Mouse (Mus musculus) heart, embryonic 14.5 days (tissue): Measurements from ENCODE around the gene Pid1. TPM values are rescaled to one million over a fixed set of nuclear protein-coding genes. Genes with fewer than 3 reads are reported as not detected.

ENCODE experiments used
- ATAC-seq: fragments of 200-750 bp; cut with Nextera tagmentation; 2 replicates; pipeline ENCODE4 v1.8.0; 2017; ENCODE audit warnings: low read depth, moderate TSS enrichment; ENCODE audit not compliant: insufficient number of reproducible peaks, insufficient read depth, low FRiP score
- H3K27ac ChIP-seq, 2 experiments: fragments of 200-500 bp in 1 of 2; fragments of 300-500 bp in 1 of 2; sonication (generic) in 1 of 2; replicated peaks in 1 of 2; 2 replicates each; pipeline ENCODE4 v1.5.1; 2012 to 2014; ENCODE audit warnings: low read depth in 2 of 2, low read length in 2 of 2, control low read depth in 1 of 2, mild to moderate bottlenecking in 1 of 2, mixed read lengths in 1 of 2; ENCODE audit not compliant: control insufficient read depth in 1 of 2, insufficient read depth in 1 of 2
- H3K27me3 ChIP-seq: fragments of 300-500 bp; sonication (generic); 2 replicates; pipeline ENCODE4 v1.6.1; 2014; ENCODE audit warnings: mild to moderate bottlenecking, low read length, control low read depth; ENCODE audit not compliant: control insufficient read depth, insufficient read depth
- H3K36me3 ChIP-seq: fragments of 300-500 bp; sonication (generic); 2 replicates; pipeline ENCODE4 v1.6.1; 2014; ENCODE audit warnings: mild to moderate bottlenecking, control low read depth, low read length, mixed read lengths; ENCODE audit not compliant: control insufficient read depth, insufficient read depth
- H3K4me1 ChIP-seq, 2 experiments: fragments of 200-500 bp in 1 of 2; fragments of 300-500 bp in 1 of 2; sonication (generic) in 1 of 2; 2 replicates each; pipeline ENCODE4 v1.6.1; 2012 to 2014; ENCODE audit warnings: low read length in 2 of 2, control low read depth in 1 of 2, mixed read lengths in 1 of 2; ENCODE audit not compliant: control insufficient read depth in 2 of 2, insufficient read depth in 2 of 2
- H3K4me2 ChIP-seq: fragments of 300-500 bp; sonication (generic); 2 replicates; pipeline ENCODE4 v1.6.1; 2014; ENCODE audit warnings: mild to moderate bottlenecking, low read length
- H3K4me3 ChIP-seq, 2 experiments: fragments of 200-500 bp in 1 of 2; fragments of 300-500 bp in 1 of 2; sonication (generic) in 1 of 2; 2 replicates each; pipeline ENCODE4 v1.5.1; 2012 to 2014; ENCODE audit warnings: low read length in 2 of 2, mild to moderate bottlenecking in 2 of 2, control low read depth in 1 of 2, low read depth in 1 of 2, moderate library complexity in 1 of 2; ENCODE audit not compliant: control insufficient read depth in 1 of 2, insufficient read depth in 1 of 2
- H3K9ac ChIP-seq: fragments of 300-500 bp; sonication (generic); 2 replicates; pipeline ENCODE4 v1.6.1; 2014; ENCODE audit warnings: mild to moderate bottlenecking, low read length
- H3K9me3 ChIP-seq: fragments of 300-500 bp; sonication (generic); 2 replicates; pipeline ENCODE4 v1.6.1; 2016; ENCODE audit warnings: low read length, control low read depth; ENCODE audit not compliant: control insufficient read depth
- WGBS: fragments of 180-500 bp; shearing (Covaris S2); extraction: QIAGEN DNeasy Blood & Tissue Kit; methylation state at CpG from one replicate; pipeline ENCODE4 v1.1.7; 2014; 5-methylcytosine and 5-hydroxymethylcytosine counted together
- polyA plus RNA-seq: library from polyadenylated mRNA; unstranded; fragments of >200 nt; fragmentation: Nextera tagmentation; extraction: Ambion mirVana; gene quantifications from 2 replicates; pipeline ENCODE4 v1.2.1, GENCODE M21; 2014

The Pid1 gene
- polyA plus RNA-seq = 9.6 and 11.2 TPM in 2 replicates

GRCm38 (mm10) chr1:84363967-84364366 lies at the start of gene Pid1:
Pid1 (minus strand) TSS chr1:84364180.
- Histone ChIP-seq H3K27me3 (no peaks in the 10 kb centered on the region), H3K9me3 (no peaks in the 10 kb centered on the region), H3K4me2 (no peak within 1 kb of the TSS), H3K9ac (no peak within 1 kb of the TSS), H3K4me1 (no peaks in the 10 kb centered on the region), H3K27ac (no peak within 1 kb of the TSS), H3K36me3 (no peaks in the 10 kb centered on the region), H3K4me3 (no peak within 1 kb of the TSS)
- 86% methylated on average over 8 of the region's 8 CpGs for WGBS
- no peak for ATAC-seq

GRCm38 (mm10) chr1:84409514-84409913 lies 45.5 kb upstream of the Pid1 start:
- Histone ChIP-seq H3K27me3 (no peaks in the 10 kb centered on the region), H3K9ac (no peak overlapping the region), H3K4me3 (no peak overlapping the region), H3K36me3 (no peaks in the 10 kb centered on the region), H3K9me3 (no peaks in the 10 kb centered on the region), H3K27ac (no peak overlapping the region), H3K4me2 (no peak overlapping the region), H3K4me1 (peaks cover 4 to 9% of the 10 kb centered on the region in 2 experiments; a peak in 2 of 4 replicates)
- ATAC-seq = no peak
- WGBS = 65% methylated on average over 2 of the region's 2 CpGs

DNA sequence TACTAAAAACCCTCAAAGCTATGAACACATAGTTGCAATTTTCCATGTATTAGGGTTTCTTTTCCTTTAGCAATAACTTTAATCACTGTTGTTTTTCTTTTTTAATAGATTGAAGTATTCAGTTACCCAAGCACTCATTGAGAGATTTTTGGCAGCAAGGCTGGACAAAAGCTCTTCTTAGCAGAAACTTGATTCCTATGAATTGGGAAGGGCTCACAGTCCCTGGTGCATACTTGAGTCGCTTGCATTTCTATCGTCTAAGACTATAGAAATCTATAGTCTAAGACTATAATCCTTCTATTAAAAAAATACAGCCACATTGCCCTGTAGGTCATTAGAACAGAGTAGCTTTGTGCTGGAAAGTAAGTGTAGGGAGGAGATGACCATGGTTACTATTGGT lies 44.9 kb upstream of the Pid1 start:
- Histone ChIP-seq H3K27me3 (no peaks in the 10 kb centered on the region), H3K36me3 (no peaks in the 10 kb centered on the region), H3K4me2 (no peak overlapping the region), H3K4me3 (no peak overlapping the region), H3K9ac (no peak overlapping the region), H3K9me3 (no peaks in the 10 kb centered on the region), H3K4me1 (peaks cover 4 to 11% of the 10 kb centered on the region in 2 experiments; a peak in 3 of 4 replicates), H3K27ac (no peak overlapping the region)
- no peak for ATAC-seq
- WGBS = 81% methylated on average over 2 of the region's 2 CpGs

DNA sequence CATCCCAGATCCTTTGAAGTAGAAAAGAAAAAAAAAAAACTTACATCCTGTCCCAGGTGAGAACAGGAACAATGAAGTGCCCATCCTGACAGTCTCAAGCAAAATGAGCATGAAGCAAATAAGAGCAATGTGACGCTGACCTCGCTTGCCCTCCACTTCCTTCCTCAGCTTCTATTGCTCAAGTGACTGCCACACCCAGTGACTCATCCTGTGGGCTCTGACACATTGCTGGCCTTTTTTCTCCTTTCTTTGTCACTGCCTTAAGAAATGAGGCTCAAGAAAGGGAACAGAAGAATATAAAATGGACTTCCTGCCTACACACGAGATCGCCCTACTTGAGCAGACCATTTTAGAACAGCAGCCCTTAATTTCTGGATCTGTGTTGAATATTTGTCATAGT lies 42.9 kb upstream of the Pid1 start:
- no peak overlapping the region for H3K27ac ChIP-seq
- WGBS = 67% methylated on average over 4 of the region's 4 CpGs
- H3K27me3 ChIP-seq = no peaks in the 10 kb centered on the region
- no peaks in the 10 kb centered on the region for H3K9me3 ChIP-seq
- no peak overlapping the region for H3K9ac ChIP-seq
- H3K4me1 ChIP-seq = peaks cover 4 to 11% of the 10 kb centered on the region in 2 experiments; a peak in 3 of 4 replicates
- H3K4me3 ChIP-seq = no peak overlapping the region
- no peak overlapping the region for H3K4me2 ChIP-seq
- no peaks in the 10 kb centered on the region for H3K36me3 ChIP-seq
- no peak for ATAC-seq

DNA sequence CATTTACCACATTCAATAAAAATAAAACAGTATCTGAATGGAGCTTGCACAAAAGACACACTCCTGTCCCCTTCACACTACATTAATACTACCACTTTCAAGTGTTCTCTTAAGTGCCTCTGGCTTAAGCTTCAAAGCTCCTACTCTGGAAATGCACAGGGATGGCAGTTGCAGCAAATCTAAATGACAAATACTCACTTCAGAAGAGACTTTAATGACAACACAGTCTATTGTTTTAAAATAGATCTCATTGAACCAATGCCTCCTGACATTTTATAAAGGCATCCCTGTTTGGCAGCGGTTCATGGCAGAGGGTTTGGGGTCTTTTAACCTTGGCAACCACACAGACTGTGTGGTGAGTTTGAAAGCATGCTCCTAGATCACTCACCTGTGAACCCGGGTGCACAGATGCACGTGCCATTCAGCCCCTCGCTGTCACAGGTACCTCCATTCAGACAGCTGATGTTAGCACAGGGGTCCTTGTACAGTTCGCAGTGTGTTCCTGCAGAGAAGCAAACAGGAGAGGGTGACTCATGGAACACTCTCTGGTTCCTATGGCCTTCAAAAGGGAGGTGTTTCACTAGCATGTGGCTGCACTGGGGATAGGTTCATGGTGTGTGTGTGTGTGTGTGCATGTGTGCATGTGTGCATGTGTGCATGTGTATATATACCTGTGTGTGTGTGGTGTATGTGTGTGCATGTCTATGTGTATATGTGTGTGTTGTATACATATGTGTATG lies 41.7 kb upstream of the Pid1 start:
- H3K4me1 ChIP-seq = peaks cover 4 to 11% of the 10 kb centered on the region in 2 experiments; a peak in 3 of 4 replicates
- no peak for ATAC-seq
- H3K9ac ChIP-seq = no peak overlapping the region
- H3K27me3 ChIP-seq = no peaks in the 10 kb centered on the region
- H3K4me3 ChIP-seq = no peak overlapping the region
- no peaks in the 10 kb centered on the region for H3K9me3 ChIP-seq
- no peaks in the 10 kb centered on the region for H3K36me3 ChIP-seq
- no peak overlapping the region for H3K4me2 ChIP-seq
- 78% methylated on average over 5 of the region's 5 CpGs for WGBS
- H3K27ac ChIP-seq = no peak overlapping the region

DNA sequence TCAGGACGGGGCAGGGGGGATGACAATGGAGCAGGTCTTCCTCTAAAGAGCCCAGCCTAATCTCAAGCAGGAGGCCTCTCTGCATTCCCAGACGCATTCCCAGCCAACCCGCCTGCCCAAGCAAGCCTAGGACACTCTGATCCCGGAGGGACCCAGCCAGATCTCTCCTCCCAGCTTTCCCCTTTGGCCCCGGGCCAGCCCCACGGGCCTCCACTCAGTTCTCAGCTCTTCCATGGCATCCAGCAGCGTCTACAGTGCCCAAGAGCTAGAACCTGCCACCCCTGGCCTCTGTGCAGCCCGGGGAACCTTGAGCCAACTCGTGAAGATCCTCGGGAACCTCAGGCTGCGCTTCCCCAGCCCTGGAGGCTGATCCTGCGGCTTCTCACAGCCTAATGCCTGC lies 40.9 kb upstream of the Pid1 start:
- no peak overlapping the region for H3K4me3 ChIP-seq
- no peaks in the 10 kb centered on the region for H3K27me3 ChIP-seq
- no peak for ATAC-seq
- no peak overlapping the region for H3K27ac ChIP-seq
- 23% methylated on average over 12 of the region's 12 CpGs for WGBS
- no peaks in the 10 kb centered on the region for H3K9me3 ChIP-seq
- no peak overlapping the region for H3K4me2 ChIP-seq
- H3K36me3 ChIP-seq = no peaks in the 10 kb centered on the region
- peaks cover 4 to 11% of the 10 kb centered on the region in 2 experiments; a peak in 3 of 4 replicates for H3K4me1 ChIP-seq
- H3K9ac ChIP-seq = no peak overlapping the region

DNA sequence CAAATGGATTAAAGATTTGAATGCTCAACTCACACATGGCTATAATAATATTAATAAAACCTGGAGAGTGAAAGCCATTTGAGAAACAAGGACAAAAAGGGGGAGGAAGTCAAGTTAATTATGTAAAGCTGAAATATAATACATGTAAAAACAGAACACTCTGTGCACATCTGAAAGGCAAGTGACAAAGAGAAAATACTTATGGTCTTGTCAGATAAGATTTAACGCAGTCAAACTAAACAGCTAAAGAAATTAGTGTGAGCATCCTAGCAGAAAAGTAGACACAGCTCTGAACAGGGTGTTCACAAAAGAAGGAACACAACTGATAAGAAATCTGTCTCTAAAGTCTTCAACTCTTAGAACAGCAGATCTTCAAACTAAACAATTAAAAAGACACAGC lies 38.2 kb upstream of the Pid1 start:
- no peak for ATAC-seq
- no peak overlapping the region for H3K4me2 ChIP-seq
- H3K27ac ChIP-seq = no peak overlapping the region
- H3K9me3 ChIP-seq = no peaks in the 10 kb centered on the region
- peaks cover 4 to 11% of the 10 kb centered on the region in 2 experiments; a peak in 3 of 4 replicates for H3K4me1 ChIP-seq
- H3K4me3 ChIP-seq = no peak overlapping the region
- 64% methylated on average over 1 of the region's 1 CpGs for WGBS
- no peaks in the 10 kb centered on the region for H3K36me3 ChIP-seq
- H3K27me3 ChIP-seq = no peaks in the 10 kb centered on the region
- no peak overlapping the region for H3K9ac ChIP-seq

DNA sequence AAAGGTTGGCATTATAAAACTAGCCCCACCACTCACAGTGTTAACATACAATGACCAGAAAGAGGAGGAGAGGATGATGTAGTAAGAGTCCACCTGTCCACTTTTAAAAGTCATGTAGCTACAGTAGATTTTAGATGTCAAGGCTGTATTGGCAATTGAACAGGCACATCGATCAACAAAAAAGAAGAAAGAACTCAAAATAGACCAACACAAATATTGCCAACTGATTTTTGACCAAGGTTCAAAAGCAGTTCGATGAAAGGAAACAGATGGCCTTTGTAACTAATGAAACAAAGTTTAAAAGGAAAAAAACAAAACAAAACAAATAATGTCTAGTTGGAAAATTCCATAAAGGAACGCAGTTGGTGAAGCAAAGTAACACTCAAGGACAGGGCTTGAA lies 35.7 kb upstream of the Pid1 start:
- Histone ChIP-seq H3K9me3 (no peaks in the 10 kb centered on the region), H3K4me2 (no peak overlapping the region), H3K27me3 (no peaks in the 10 kb centered on the region), H3K27ac (no peak overlapping the region), H3K4me3 (no peak overlapping the region), H3K36me3 (no peaks in the 10 kb centered on the region), H3K9ac (no peak overlapping the region), H3K4me1 (peaks cover 1 to 4% of the 10 kb centered on the region in 2 experiments; a peak in 3 of 4 replicates)
- WGBS = 80% methylated on average over 3 of the region's 3 CpGs
- ATAC-seq = no peak
